Mouse (Mus musculus) spleen, postnatal 14 days (tissue): Measurements from ENCODE around the gene Flt3.

Source experiments
- DNase-seq, 2 experiments: peaks; one replicate each; pipeline ENCODE4 v3.0.0; 2021 to 2022; ENCODE audit warnings: low spot score in 2 of 2

Gene Flt3

GRCm38 (mm10) chr5:147312830-147313685 is 87.2 kb downstream of the Flt3 start:
- DNase-seq: no peak

GRCm38 (mm10) chr5:147309786-147310185 is 90.5 kb downstream of the Flt3 start:
- no peak for DNase-seq

- no peak for DNase-seq
Observed at GRCm38 (mm10) chr5:147308451-147308850, 91.8 kb downstream of the Flt3 start.

GRCm38 (mm10) chr5:147307398-147307785 is 92.9 kb downstream of the Flt3 start:
- DNase-seq: no peak

- DNase-seq: no peak
Observed at GRCm38 (mm10) chr5:147306638-147307397, 93.5 kb downstream of the Flt3 start, which contains the start of gene Cdx2. Gene Cdx2, minus strand, starts transcription at chr5:147307270.

GRCm38 (mm10) chr5:147305856-147306637 is 94.2 kb downstream of the Flt3 start:
- DNase-seq: no peak

- DNase-seq: no peak
Observed at GRCm38 (mm10) chr5:147305166-147305565, 95.1 kb downstream of the Flt3 start.

GRCm38 (mm10) chr5:147304276-147305155 is 95.8 kb downstream of the Flt3 start:
- DNase-seq: no peak

GRCm38 (mm10) chr5:147302746-147303400 is 97.4 kb downstream of the Flt3 start:
- DNase-seq: no peak

GRCm38 (mm10) chr5:147302141-147302540 is 98.1 kb downstream of the Flt3 start:
- DNase-seq: no peak

GRCm38 (mm10) chr5:147301781-147302070 is 98.6 kb downstream of the Flt3 start:
- DNase-seq: no peak

- no peak for DNase-seq
Observed at GRCm38 (mm10) chr5:147300917-147301780, 99.1 kb downstream of the Flt3 start.

- no peak for DNase-seq
Observed at GRCm38 (mm10) chr5:147300001-147300363, 100.3 kb downstream of the Flt3 start.

GRCm38 (mm10) chr5:147299255-147300000 is 100.9 kb downstream of the Flt3 start:
- DNase-seq: no peak

- DNase-seq: no peak
Observed at GRCm38 (mm10) chr5:147297249-147297648, 103.0 kb downstream of the Flt3 start.

GRCm38 (mm10) chr5:147294121-147294520 is 106.2 kb downstream of the Flt3 start:
- no peak for DNase-seq

- DNase-seq: peak in 1 of 2 experiments; percentile 41
Observed at GRCm38 (mm10) chr5:147293127-147293910, 107.0 kb downstream of the Flt3 start.

- DNase-seq: no peak
Observed at GRCm38 (mm10) chr5:147292506-147293120, 107.7 kb downstream of the Flt3 start.
